Mouse (Mus musculus) ES-E14 (cell line): Measurements from ENCODE around the gene 5330417C22Rik.
"Not testable (repeated sequence)": the region's sequence is repeated elsewhere in the genome, so short reads cannot be mapped to it uniquely, and the experiment has no call there.

Experiments used
- CHD2 ChIP-seq: IDR thresholded peaks from 2 replicates; pipeline ENCODE4 v1.6.1; 2014; ENCODE audit warnings: mild to moderate bottlenecking, low read depth, low read length, inconsistent platforms
- HCFC1 ChIP-seq: IDR thresholded peaks from 2 replicates; pipeline ENCODE4 v1.6.1; 2012; ENCODE audit warnings: low read length, inconsistent platforms, borderline replicate concordance; ENCODE audit not compliant: insufficient read depth
- MAFK ChIP-seq: IDR thresholded peaks from 2 replicates; pipeline ENCODE4 v1.6.1; 2014; ENCODE audit warnings: mild to moderate bottlenecking, low read depth, low read length, inconsistent platforms; ENCODE audit not compliant: insufficient read depth
- ZC3H11A ChIP-seq: IDR thresholded peaks from 2 replicates; pipeline ENCODE4 v1.6.1; 2012; ENCODE audit warnings: low read depth, mild to moderate bottlenecking, inconsistent platforms, low read length, borderline replicate concordance
- ZNF384 ChIP-seq: IDR thresholded peaks from 2 replicates; pipeline ENCODE4 v1.6.1; 2012; ENCODE audit warnings: low read depth, low read length, inconsistent platforms

DNA sequence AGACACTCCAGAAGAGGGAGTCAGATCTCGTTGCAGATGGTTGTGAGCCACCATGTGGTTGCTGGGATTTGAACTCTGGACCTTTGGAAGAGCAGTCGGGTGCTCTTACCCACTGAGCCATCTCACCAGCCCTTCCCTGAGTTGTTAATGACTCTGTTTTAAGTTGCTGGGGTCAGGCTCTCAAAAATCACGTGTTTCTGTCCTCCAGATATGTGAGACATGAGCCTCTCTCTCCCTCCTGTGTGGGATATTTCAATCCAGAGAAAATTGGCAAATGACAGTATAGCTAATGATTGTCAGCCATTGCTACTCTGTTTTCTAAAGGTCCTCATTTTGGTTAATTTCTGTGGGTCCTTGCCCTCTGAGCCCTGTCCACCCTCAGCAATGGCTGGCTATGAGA lies 33.3 kb upstream of the 5330417C22Rik start:
- not testable (repeated sequence) for TF ChIP-seq ZC3H11A, ZNF384, CHD2, HCFC1, MAFK
